Mouse (Mus musculus): ENCODE measurements around the gene Reg3b. TPM values are rescaled to one million over a fixed set of nuclear protein-coding genes. Genes with fewer than 3 reads are reported as not detected.
"Not testable (repeated sequence)": the region's sequence is repeated elsewhere in the genome, so short reads cannot be mapped to it uniquely, and the experiment has no call there.

Reg3b gene
- polyA plus RNA-seq, 1 experiment from 2014 or later, result not detected

GRCm38 (mm10) chr6:78385609-78386008 is 15.2 kb downstream of the Reg3b start:
- Histone ChIP-seq H3K4me1 (ENCODE audit: control insufficient read depth, insufficient read depth, low read length) (no peaks in the 10 kb centered on the region), H3K9me3 (replicated peaks; ENCODE audit: control insufficient read depth, low read length) (no peaks in the 10 kb centered on the region), H3K27me3 (replicated peaks; ENCODE audit: control insufficient read depth, insufficient read depth, low read length) (no peaks in the 10 kb centered on the region), H3K9ac (ENCODE audit: low read length) (no peak overlapping the region), H3K4me3 (ENCODE audit: low read depth, low read length) (no peak overlapping the region), H3K27ac (ENCODE audit: low read depth, low read length) (no peak overlapping the region), H3K4me2 (ENCODE audit: low read length) (no peak overlapping the region), H3K36me3 (ENCODE audit: control insufficient read depth, insufficient read depth, low read length) (no peaks in the 10 kb centered on the region)
- ATAC-seq, result peak; percentile 20; the same call in 1 of the 2 replicates
- 77% methylated on average over 3 of the region's 3 CpGs for WGBS
- peak; percentile 35 for DNase-seq (ENCODE audit: low spot score)

- H3K27me3 ChIP-seq (replicated peaks; ENCODE audit: control insufficient read depth, insufficient read depth, low read length); H3K36me3 ChIP-seq (ENCODE audit: control insufficient read depth, insufficient read depth, low read length); H3K4me2 ChIP-seq (ENCODE audit: low read length); H3K4me3 ChIP-seq (ENCODE audit: low read depth, low read length); H3K4me1 ChIP-seq (ENCODE audit: control insufficient read depth, insufficient read depth, low read length); H3K9ac ChIP-seq (ENCODE audit: low read length); ATAC-seq; H3K27ac ChIP-seq (ENCODE audit: low read depth, low read length); H3K9me3 ChIP-seq (replicated peaks; ENCODE audit: control insufficient read depth, low read length); DNase-seq (ENCODE audit: low spot score): not testable (repeated sequence)
- 95% methylated on average over 4 of the region's 17 CpGs for WGBS
These were observed 24.9 kb downstream of the Reg3b start, which contains the start of gene Reg2 for GRCm38 (mm10) chr6:78395323-78395722. Gene Reg2 (plus strand): TSS chr6:78395623.

GRCm38 (mm10) chr6:78422411-78422810 is 52.0 kb downstream of the Reg3b start, which contains the start of gene Reg1:
Gene Reg1 (plus strand): TSS chr6:78422711.
- H3K4me2 ChIP-seq (ENCODE audit: low read length); H3K9ac ChIP-seq (ENCODE audit: low read length); H3K27ac ChIP-seq (ENCODE audit: low read depth, low read length); ATAC-seq; H3K36me3 ChIP-seq (ENCODE audit: control insufficient read depth, insufficient read depth, low read length); H3K9me3 ChIP-seq (replicated peaks; ENCODE audit: control insufficient read depth, low read length); DNase-seq (ENCODE audit: low spot score); H3K4me1 ChIP-seq (ENCODE audit: control insufficient read depth, insufficient read depth, low read length); H3K4me3 ChIP-seq (ENCODE audit: low read depth, low read length); H3K27me3 ChIP-seq (replicated peaks; ENCODE audit: control insufficient read depth, insufficient read depth, low read length): not testable (repeated sequence)

Other genes with a start within 250 kb of the Reg3b start
- gene Reg3d, start 8.2 kb downstream of the Reg3b start, polyA plus RNA-seq (2014; fragmentation: Nextera tagmentation; extraction: Ambion mirVana), result not detected in 2 replicates
- not detected in 2 replicates for gene Reg3a, start 10.1 kb downstream of the Reg3b start, polyA plus RNA-seq (2014; fragmentation: Nextera tagmentation; extraction: Ambion mirVana)
- not detected in 2 replicates for gene Reg2, start 25.0 kb downstream of the Reg3b start, polyA plus RNA-seq (2014; fragmentation: Nextera tagmentation; extraction: Ambion mirVana)
- not detected in 2 replicates for gene Reg1, start 52.1 kb downstream of the Reg3b start, polyA plus RNA-seq (2014; fragmentation: Nextera tagmentation; extraction: Ambion mirVana)
- not detected in 2 replicates for gene Reg3g, start 98.2 kb downstream of the Reg3b start, polyA plus RNA-seq (2014; fragmentation: Nextera tagmentation; extraction: Ambion mirVana)